Mouse (Mus musculus) lung, postnatal 36 days (tissue): Measurements from ENCODE around the gene Them5.

Source experiments
- DNase-seq: peaks from one replicate; pipeline ENCODE4 v3.0.0; 2022; ENCODE audit warnings: mixed read lengths

Gene Them5

DNA sequence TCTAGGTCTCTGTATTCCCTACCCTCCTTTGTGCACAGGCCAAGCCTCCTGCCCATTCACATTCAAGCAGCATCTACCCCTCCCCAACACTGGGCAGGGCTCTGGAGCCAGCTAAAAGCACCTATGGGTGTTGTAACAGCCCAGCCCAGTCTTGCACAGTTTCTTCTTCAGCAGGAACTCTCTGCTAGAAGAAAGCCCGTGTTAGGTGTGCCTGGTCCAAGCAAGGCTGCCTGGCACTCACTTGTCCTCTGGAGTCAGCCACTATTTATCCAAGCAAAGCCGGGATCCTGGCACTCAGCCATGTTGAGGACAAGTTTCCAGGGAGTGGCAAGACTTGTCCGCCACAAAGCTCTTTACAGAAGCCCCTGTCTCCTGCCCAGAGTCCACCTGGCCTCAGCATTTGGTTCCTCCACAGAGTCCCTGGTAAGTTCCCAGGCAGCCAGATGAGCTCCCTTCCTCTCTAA lies at the start of gene Them5:
Them5 (plus strand) TSS at position 141 of the 464 bp plus-strand sequence.
- peak; percentile 37 for DNase-seq

DNA sequence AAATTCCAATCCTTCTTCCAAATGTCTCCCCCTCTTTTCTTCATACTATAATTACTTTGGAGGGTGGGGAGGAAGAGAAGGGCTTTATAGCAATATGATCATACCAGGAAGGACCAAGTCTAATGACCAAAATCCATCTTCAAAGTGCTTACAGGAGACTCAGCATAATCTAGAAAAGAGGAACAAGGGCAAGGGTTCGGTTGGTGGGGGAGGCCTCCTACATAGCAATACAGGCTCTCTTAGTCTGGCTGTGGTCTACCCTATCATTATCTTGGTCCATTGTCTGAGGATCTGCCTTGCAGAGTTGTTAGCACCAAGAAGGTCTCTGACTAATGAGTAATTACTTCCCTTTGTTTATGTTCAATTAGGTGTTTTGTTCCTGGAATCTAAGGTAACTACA lies 36.4 kb upstream of the Them5 start:
- DNase-seq: no peak

GRCm38 (mm10) chr3:94306975-94307374 lies 34.9 kb upstream of the Them5 start:
- DNase-seq: no peak

DNA sequence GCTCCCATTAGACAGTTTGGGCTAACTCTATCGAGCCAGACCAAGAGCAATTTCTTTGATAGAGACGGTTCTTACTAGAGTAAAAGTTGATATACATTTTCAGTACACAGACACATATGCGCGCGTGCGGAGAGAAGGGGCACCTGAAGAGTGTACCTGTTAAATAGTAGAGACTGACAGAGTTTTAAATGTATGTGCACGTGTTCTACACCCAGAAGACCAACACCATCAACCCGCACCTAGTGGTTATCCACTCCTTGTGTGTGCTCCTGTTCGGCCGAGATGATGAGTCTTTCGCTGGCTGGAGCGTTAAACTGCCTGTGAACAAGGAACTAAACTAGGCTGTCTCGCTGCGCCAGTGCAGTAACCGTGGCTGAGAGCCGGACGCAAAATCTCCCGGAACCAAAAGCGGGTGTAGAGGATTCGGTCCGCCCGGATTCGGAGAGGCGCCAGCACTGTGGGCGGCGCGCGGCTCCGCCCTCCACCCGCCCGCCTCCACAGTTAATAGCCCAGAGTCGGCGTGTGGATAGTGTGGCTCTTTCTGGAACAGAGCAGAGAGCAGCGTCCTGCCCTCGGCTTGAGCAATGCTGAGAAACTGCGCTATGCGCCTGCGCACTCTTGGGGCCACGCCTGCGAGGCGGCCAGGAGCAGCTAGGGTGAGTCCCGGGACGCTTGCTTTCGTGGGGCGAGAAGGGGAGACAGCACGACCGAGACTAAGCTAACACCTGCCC lies 32.1 kb upstream of the Them5 start, which contains the start of gene Them4:
Them4 (plus strand) TSS at position 457 of the 731 bp plus-strand sequence.
- DNase-seq: peak; percentile 98

DNA sequence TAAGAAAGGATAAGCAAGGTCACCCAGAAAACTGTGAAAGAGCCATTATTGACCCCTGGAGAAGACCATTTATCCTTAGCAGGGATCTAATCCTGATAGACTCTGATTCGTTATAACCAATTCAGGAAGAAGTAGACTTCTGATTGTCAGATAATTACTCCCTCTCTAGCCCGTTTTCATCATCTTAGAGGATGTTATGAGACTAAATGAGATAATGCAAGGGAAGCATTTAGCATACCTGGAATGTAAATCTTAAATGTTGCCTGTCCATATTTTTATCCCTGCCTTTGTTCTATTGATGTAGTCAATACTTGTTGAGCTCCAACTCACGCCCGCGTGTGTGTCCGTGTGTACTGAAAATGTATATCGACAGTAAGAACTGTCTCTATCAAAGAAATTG lies 31.4 kb upstream of the Them5 start:
- DNase-seq: no peak

DNA sequence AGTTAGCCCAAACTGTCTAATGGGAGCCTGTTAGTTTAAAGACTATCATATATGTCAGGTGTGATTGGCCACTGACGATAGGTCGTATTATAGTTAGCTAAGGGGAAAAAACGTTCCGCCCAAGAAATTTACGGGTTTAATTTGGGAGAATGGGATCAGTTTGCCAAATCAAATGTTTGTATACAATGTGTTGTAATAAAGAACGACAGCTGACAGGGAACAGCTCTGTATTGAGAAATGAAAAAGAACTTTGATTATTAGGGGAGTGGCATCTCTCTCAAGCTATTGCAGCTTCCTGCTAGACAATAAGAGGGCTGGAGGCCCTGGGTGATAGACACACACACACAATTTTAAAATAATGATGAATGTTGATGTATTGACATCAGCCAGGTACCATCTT lies 31.0 kb upstream of the Them5 start:
- no peak for DNase-seq

GRCm38 (mm10) chr3:94311376-94311775 lies 30.5 kb upstream of the Them5 start:
- DNase-seq: no peak

GRCm38 (mm10) chr3:94328681-94329080 lies 13.2 kb upstream of the Them5 start:
- DNase-seq: peak; percentile 45

DNA sequence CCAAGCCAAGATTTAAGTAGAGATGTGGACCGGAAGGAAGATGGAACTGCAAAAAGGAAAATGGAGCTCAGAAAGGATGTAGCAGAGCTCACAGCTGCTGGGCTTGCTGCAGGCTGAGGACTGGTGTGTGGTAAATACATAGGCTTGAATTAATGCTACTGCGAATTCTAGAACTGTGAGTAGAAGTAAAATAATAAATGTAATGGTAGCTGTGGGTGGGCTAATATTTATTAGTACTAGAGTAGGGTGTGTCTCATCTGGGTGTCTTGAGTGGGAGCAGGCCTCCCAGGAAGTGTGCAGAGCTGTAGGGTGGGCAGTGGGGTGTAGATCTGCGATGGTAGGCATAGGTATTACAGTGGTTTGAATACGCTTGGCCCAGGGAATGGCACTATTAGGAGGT lies 7.5 kb upstream of the Them5 start:
- DNase-seq: no peak

- peak; percentile 32 for DNase-seq
These were observed 3.4 kb upstream of the Them5 start for GRCm38 (mm10) chr3:94338522-94338921.

GRCm38 (mm10) chr3:94342552-94342951 lies 653 bp downstream of the Them5 start:
- no peak for DNase-seq

- DNase-seq: no peak
These were observed 2.3 kb downstream of the Them5 start for GRCm38 (mm10) chr3:94344182-94344581.

GRCm38 (mm10) chr3:94344897-94345296 lies 3.0 kb downstream of the Them5 start:
- DNase-seq: no peak

- no peak for DNase-seq
These were observed 6.2 kb downstream of the Them5 start for GRCm38 (mm10) chr3:94348146-94348545.

- DNase-seq: peak; percentile 63
These were observed 18.9 kb downstream of the Them5 start for GRCm38 (mm10) chr3:94360812-94361211.

DNA sequence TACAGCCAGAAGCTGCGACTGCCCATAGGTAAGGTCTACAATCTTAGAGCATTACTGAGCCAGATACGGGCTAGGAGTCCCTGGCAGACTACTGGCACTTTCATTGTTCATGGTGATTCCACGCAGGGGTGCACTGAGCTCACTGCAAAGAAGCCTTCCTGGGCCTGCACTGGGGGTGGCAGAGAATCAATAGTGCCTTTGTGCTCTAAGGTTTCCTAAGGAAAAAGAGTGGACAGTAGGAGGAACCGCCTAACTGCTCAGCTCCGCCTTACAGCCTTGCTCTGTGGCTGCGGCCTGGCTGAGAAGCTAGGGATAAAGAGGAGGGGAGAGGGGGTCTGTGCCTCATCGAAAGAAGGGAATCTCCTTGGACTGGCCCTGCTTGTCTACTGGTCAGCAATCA lies 20.2 kb downstream of the Them5 start, which contains the start of gene C2cd4d:
C2cd4d (plus strand) TSS at position 301 of the 400 bp plus-strand sequence.
- DNase-seq: no peak

GRCm38 (mm10) chr3:94363291-94364153 lies 21.6 kb downstream of the Them5 start:
- peak; percentile 17 for DNase-seq

DNA sequence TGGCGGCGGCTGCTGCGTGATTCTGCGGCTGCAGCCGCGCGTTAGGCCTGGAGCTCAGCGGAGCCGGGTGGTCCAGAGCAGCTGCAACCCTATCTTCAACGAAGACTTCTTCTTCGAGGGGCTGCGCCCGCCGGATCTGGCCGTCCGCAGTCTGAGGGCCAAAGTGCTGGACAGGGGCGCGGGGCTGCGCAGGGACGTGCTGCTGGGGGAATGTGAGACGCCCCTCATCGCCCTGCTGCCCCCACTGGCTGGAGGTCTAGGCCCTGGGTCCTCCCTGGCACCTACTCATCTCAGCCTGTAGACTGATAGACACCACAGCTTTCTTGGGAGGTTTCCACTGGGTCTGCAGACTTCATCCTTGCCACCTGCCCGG lies 22.2 kb downstream of the Them5 start:
- no peak for DNase-seq

- DNase-seq: peak; percentile 84
These were observed 24.9 kb downstream of the Them5 start for GRCm38 (mm10) chr3:94366761-94367160.

DNA sequence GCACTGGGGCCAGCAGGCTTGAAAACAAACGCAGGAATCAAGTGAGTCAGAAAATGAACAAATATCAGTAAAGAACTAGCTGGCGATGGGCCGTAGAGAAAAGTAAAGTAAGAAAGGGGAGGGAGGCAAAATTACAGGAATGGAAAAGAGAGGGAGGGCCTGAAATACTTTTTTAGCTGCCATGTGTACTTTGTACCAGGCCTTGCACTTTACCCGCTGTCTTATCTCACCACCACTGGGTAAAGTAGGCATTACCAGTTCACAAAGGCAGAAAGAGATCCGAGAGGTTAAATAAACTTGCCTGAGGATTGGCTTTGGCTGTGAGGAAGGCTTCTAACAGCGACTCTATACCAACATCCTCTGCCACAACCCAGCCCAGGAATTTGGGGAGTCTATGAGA lies 25.6 kb downstream of the Them5 start:
- no peak for DNase-seq

GRCm38 (mm10) chr3:94368631-94369030 lies 26.7 kb downstream of the Them5 start:
- no peak for DNase-seq

DNA sequence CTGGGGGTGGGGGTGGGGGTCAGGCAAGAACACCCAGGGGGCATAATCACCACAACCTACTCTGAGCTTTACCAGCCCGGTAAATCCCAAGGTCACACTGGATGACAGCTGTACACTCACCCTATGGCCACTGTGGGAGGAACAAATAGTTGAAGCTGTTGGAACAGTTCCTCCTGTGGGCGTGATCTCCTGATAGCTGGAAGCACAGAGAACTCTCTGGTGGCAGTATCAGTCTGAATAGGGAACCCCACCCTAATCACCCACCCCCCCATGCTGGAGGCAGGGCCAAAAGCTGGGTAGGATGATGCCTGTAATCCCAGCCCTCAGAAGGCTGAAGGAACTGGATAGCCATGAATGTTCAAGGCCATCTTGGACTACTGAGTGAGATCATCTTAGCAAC lies 27.8 kb downstream of the Them5 start:
- no peak for DNase-seq

DNA sequence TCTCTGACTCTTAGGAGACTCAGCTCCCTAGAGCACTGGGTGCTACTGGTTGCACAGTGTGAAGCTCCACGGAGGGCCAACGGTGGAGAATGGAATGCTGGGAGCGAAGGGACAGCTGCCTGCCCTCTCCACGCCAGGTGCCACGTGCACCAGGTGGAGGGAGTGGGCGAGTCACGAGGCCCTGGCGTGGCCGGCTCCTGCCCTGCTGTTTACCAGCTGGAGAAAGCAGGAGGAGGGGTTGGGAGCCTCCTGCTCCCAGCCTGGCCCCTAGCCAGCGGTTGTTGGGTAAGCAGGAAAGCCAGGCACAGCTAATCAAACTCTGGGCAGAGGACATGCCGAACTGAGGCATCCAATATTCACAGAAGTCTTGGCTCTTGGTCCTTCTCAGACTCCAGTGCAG lies 29.7 kb downstream of the Them5 start:
- DNase-seq: peak; percentile 93

GRCm38 (mm10) chr3:94372038-94372437 lies 30.1 kb downstream of the Them5 start:
- no peak for DNase-seq
